Mouse (Mus musculus) cortical plate, adult 2 months (tissue): ENCODE measurements around the gene Arfgap1. TPM values are rescaled to one million over a fixed set of nuclear protein-coding genes. Genes with fewer than 3 reads are reported as not detected.

Source experiments
- H3K27ac ChIP-seq: fragments of 200-500 bp; 2 replicates; pipeline ENCODE4 v1.5.1; 2012; ENCODE audit warnings: low read length, control low read depth, inconsistent platforms; ENCODE audit not compliant: insufficient read depth
- H3K4me1 ChIP-seq: fragments of 200-500 bp; 2 replicates; pipeline ENCODE4 v1.6.1; 2011; ENCODE audit warnings: low read length; ENCODE audit not compliant: control insufficient read depth, insufficient read depth
- H3K4me3 ChIP-seq: fragments of 200-500 bp; 2 replicates; pipeline ENCODE4 v1.5.1; 2011; ENCODE audit warnings: mild to moderate bottlenecking, low read length, control low read depth; ENCODE audit not compliant: insufficient read depth
- CTCF ChIP-seq: fragments of 200-500 bp; IDR thresholded peaks from 2 replicates; pipeline ENCODE4 v1.5.1; 2011; ENCODE audit warnings: mild to moderate bottlenecking, control low read depth, low read length; ENCODE audit not compliant: insufficient read depth; ENCODE audit errors: extremely low read depth
- POLR2A ChIP-seq: fragments of 200-500 bp; IDR thresholded peaks from 2 replicates; pipeline ENCODE4 v1.6.1; 2011; ENCODE audit warnings: mild to moderate bottlenecking, low read length, control low read depth; ENCODE audit not compliant: insufficient read depth; ENCODE audit errors: extremely low read depth
- polyA plus RNA-seq: library from polyadenylated mRNA; depleted of rRNA; stranded (reverse); fragments of >200 nt; gene quantifications from 2 replicates; pipeline ENCODE4 v1.2.3, GENCODE M21; 2012; rRNA removed

The Arfgap1 gene
- 146 and 163 TPM in 2 replicates for polyA plus RNA-seq

DNA sequence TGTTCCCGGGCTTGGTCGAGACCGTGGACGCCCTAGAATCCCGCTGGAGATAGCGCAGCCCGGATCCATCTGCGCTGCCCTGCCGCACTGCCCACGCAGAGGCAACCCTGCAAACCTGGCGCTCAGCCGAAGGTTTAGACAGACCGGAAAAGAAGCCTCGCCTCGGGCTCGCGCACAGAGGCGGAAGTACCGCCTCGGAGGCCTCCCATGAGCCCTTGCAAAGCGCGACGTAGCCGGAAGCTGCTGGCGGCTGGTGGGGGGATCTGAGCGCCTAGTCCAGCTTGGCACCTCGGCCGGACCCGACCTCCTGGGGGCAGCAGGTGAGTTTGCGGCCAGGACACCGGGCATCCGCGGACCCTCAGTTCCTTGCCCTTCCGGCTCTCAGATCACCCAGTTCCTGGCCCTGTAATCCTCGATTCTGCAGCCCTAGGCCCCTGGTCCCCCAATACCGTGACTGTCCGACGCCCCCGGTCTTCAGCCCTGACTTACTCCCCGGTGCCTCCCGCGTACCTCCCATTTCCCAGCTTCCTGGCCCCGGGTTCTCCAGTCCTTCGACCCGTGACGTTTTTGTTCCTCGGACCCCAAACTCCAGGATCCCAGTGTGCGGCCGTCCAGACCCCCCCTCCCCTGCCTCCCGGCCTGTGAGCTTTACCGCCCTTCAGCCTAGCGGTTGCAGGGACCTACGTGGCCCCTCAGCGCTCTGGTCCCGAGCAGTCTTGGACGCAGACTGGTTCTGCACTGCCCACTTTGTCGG lies at the start of gene Arfgap1:
Arfgap1 (plus strand) TSS at position 216 of the 754 bp plus-strand sequence.
- Histone ChIP-seq H3K27ac (peak within 1 kb of the TSS; percentile 98), H3K4me1 (peaks cover 6% of the 10 kb centered on the region; the same call in 1 of the 2 replicates), H3K4me3 (peak within 1 kb of the TSS; percentile 90)
- TF ChIP-seq POLR2A (peak; percentile 87), CTCF (no peak)

DNA sequence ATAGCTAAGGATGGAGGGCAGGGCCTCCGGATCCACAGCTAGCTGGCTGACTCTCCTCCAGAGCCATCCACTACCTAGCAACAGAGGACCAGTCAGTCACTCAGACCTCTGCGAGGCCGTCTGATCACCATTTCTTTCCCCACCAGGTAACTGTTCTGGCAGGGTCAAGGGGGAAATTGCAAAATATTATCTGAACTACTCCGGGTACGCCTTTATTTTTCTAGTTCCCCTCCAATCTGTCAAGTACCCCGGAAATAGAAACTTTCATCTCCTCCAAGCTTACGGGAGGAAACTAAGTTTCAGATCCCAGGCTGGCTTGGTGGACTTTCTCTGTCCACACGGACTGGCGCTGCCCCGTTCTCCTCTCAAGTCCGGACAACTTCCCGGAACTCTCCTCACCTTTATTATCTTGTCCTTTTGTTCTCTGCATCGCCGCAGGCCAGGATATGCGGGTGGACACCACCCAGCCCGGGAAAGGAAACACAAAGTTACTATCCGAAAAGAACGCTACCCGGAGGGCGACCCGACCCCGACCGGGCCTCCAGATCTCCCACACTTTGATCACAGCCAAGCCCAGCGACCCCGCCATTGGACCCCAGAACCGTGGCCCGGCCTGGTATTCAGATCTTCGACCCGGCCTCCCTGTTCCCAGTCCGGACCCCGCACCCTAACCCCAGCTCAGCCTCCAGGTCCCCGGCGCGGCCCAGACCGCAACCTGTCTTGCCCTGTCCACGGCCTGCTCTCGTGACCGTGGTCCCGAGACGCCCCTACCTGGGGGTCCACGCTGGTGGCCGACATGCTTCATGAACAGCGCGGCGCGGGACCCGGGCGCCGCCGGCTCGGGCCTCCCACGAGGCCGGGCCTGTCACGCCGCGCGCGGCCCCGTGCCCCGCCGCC lies 46.9 kb upstream of the Arfgap1 start:
- no peak overlapping the region for H3K27ac ChIP-seq
- peak overlapping the region; percentile 96 for H3K4me3 ChIP-seq
- TF ChIP-seq CTCF (no peak), POLR2A (no peak)
- 0 out of 2 replicates have a peak, but pooled peaks cover 5% of the 10 kb centered on the region for H3K4me1 ChIP-seq

DNA sequence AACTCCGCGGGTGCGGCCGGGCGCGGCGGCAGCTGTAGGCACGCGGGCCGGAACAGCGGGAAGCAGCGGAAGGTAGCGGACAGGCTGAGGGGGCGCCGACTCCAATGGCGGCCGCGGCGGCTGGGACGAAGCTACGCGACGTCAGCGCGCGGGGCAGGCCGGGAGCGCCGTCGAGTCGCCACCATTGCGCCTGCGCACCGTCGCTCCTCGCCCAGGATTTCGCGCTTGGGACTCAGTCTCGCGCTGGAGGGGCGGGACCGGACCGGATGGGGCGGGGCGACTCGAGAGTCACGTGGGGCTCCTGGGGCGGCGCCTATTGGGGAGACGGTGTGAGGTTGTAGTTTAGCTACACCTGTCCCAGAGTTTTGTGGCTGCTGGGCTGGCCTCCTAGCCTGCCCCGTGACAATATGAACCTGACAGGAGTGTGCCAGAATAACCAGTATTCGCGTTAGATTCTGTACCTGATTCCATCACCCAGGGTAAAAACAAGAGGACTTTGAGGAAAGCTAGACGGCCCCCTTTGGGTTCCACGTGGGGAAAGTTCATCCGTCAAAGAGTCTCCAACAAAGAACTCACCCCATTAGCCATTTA lies 46.1 kb upstream of the Arfgap1 start, which contains the start of gene Ythdf1:
Ythdf1 (minus strand) TSS at position 140 of the 591 bp plus-strand sequence.
- Histone ChIP-seq H3K4me3 (peak within 1 kb of the TSS; percentile 96), H3K27ac (no peak within 1 kb of the TSS)
- TF ChIP-seq POLR2A = peak; percentile 55; the same call in 1 of the 2 replicates
- TF ChIP-seq CTCF = no peak

GRCm38 (mm10) chr2:180922739-180923138 lies 44.3 kb upstream of the Arfgap1 start:
- Histone ChIP-seq H3K4me3 (no peak overlapping the region), H3K27ac (no peak overlapping the region), H3K4me1 (0 out of 2 replicates have a peak, but pooled peaks cover 3% of the 10 kb centered on the region)
- TF ChIP-seq CTCF (no peak), POLR2A (no peak)

More for the DNA sequence above, 46.1 kb upstream of the Arfgap1 start, which contains the start of gene Ythdf1:
- 0 out of 2 replicates have a peak, but pooled peaks cover 5% of the 10 kb centered on the region for H3K4me1 ChIP-seq

- peak; percentile 98 for TF ChIP-seq CTCF
- no peak for TF ChIP-seq POLR2A
- H3K4me1 ChIP-seq = no peaks in the 10 kb centered on the region
- no peak overlapping the region for H3K27ac ChIP-seq
- no peak overlapping the region for H3K4me3 ChIP-seq
These were observed 41.8 kb upstream of the Arfgap1 start for GRCm38 (mm10) chr2:180925176-180925575.

- Histone ChIP-seq H3K27ac (no peak within 1 kb of the TSS), H3K4me1 (no peaks in the 10 kb centered on the region), H3K4me3 (no peak within 1 kb of the TSS)
- TF ChIP-seq POLR2A (no peak), CTCF (no peak)
These were observed 38.3 kb upstream of the Arfgap1 start, which contains the start of gene Birc7 for GRCm38 (mm10) chr2:180928723-180929122. Gene Birc7, plus strand, starts transcription at chr2:180929023.

- TF ChIP-seq CTCF = no peak
- no peak for TF ChIP-seq POLR2A
- H3K4me1 ChIP-seq = no peaks in the 10 kb centered on the region
- no peak overlapping the region for H3K27ac ChIP-seq
These were observed 34.6 kb upstream of the Arfgap1 start for GRCm38 (mm10) chr2:180932418-180932817.

DNA sequence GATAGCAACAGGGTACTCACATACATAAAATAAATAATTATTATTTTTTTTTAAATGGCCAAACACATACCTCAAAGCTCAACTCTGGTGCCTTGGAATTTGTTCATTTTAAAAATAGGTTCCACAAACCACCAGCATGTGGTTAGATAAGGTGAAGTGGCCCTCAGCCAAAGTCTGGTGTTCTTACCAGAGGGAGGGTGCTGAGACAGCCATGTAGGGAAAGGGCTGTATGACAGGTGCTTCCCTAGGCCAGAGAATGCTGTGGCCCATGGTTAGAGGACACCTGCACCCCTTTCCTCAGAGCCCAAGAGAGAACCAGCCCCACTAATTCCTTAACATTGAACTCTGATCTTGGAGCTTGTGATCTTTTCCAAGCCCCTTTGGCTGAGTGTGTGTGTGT lies 26.8 kb upstream of the Arfgap1 start:
- Histone ChIP-seq H3K4me3 (no peak overlapping the region), H3K4me1 (no peaks in the 10 kb centered on the region), H3K27ac (no peak overlapping the region)
- no peak for TF ChIP-seq POLR2A
- TF ChIP-seq CTCF = no peak

More at GRCm38 (mm10) chr2:180932418-180932817, 34.6 kb upstream of the Arfgap1 start:
- H3K4me3 ChIP-seq = no peak overlapping the region

DNA sequence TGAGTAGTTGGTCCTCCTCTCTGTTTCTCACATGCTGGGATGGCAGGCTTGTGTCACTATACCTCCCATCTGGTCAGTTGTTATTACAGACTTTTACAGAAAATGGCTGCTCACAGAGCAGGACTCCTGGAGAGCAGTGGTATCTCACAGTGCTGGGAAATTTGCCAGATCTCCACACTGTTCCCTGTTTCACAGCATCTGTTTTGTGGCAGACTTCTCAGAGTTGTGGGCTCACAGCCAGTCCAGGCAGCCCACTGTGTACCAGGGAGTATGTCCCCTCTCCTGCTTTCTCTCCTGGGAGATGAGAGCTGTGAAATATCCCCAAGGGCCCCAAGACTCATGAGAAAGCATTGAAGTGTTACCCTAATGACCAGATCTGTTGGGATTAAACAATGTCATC lies 25.2 kb upstream of the Arfgap1 start:
- Histone ChIP-seq H3K4me3 (no peak overlapping the region), H3K27ac (no peak overlapping the region), H3K4me1 (no peaks in the 10 kb centered on the region)
- TF ChIP-seq POLR2A (no peak), CTCF (no peak)
